Mouse (Mus musculus) stomach, postnatal 0 days (tissue): Measurements from ENCODE around the gene Gm13278.
A peak's percentile ranks its signal among the peaks of the same experiment; 100 is the strongest.

Experiments
- CTCF ChIP-seq: IDR thresholded peaks from 2 replicates; pipeline ENCODE4 v1.5.1; 2016; ENCODE audit warnings: antibody characterized with exemption, low read depth, mild to moderate bottlenecking, moderate library complexity
- EP300 ChIP-seq: optimal IDR thresholded peaks from 2 replicates; pipeline ENCODE3; 2016; ENCODE audit warnings: antibody characterized with exemption

GRCm38 (mm10) chr4:88744207-88744606, 47.1 kb upstream of the Gm13278 start:
- no peak for TF ChIP-seq EP300
- peak; percentile 38; the same call in 1 of the 2 replicates for TF ChIP-seq CTCF
